7 mouse cellular contexts compared by ENCODE assay signal in genomic region chr9:107297059-107297458, GRCm38 (mm10). TPM values are rescaled to one million over a fixed set of nuclear protein-coding genes. Genes with fewer than 3 reads are reported as not detected.
DNase-seq lines count a peak whose midpoint lies in the region; ATAC-seq and TF ChIP-seq lines count a peak whose summit lies in the region.

No protein-coding gene starts in this region.

- H3K27me3 ChIP-seq in testis, adult 2 months (ENCODE audit: control insufficient read depth, insufficient read depth, low read length), result no peaks in the 10 kb centered on the region
- H3K27me3 ChIP-seq in hindbrain, embryonic 14.5 days (ENCODE audit: control insufficient read depth, insufficient read depth, low read length), result peaks cover 8% of the 10 kb centered on the region
- H3K27me3 ChIP-seq in lung, embryonic 15.5 days, result 0 out of 2 replicates have a peak, but pooled peaks cover 4% of the 10 kb centered on the region

- H3K27ac ChIP-seq in testis, adult 2 months (ENCODE audit: control insufficient read depth, insufficient read depth, low read depth, low read length), result peak overlapping the region; percentile 41; the same call in 1 of the 2 replicates
- peak overlapping the region; percentile 9; the same call in 1 of the 2 replicates for H3K27ac ChIP-seq in hindbrain, embryonic 14.5 days
- H3K27ac ChIP-seq in lung, embryonic 15.5 days, result peak overlapping the region; percentile 85

- TF ChIP-seq POLR2A in testis, adult 2 months (IDR thresholded peaks at IDR 0.05; ENCODE audit: control insufficient read depth, low read depth, low read length), result no peak

- H3K9me3 ChIP-seq in hindbrain, embryonic 14.5 days (ENCODE audit: control insufficient read depth, low read length), result no peaks in the 10 kb centered on the region
- H3K9me3 ChIP-seq in lung, embryonic 15.5 days, result no peaks in the 10 kb centered on the region

- H3K4me1 ChIP-seq in testis, adult 2 months (ENCODE audit: control insufficient read depth, insufficient read depth, low read length), result peaks cover 15% of the 10 kb centered on the region
- peaks cover 22% of the 10 kb centered on the region for H3K4me1 ChIP-seq in hindbrain, embryonic 14.5 days (replicated peaks; ENCODE audit: control insufficient read depth, insufficient read depth, low read length)
- peaks cover 38% of the 10 kb centered on the region for H3K4me1 ChIP-seq in lung, embryonic 15.5 days

- no peak for DNase-seq in testis, postnatal 14 days (ENCODE audit: low spot score)
- DNase-seq in hindbrain, embryonic 14.5 days (ENCODE audit: low spot score), result no peak
- no peak for DNase-seq in cerebellum, adult 11-12 months
- no peak for DNase-seq in gastrocnemius, postnatal 25 days
- DNase-seq in adrenal gland, adult 2 months, result no peak

- no peak for ATAC-seq in hindbrain, embryonic 14.5 days (ENCODE audit: low FRiP score)
- peak; percentile 2; the same call in 1 of the 2 replicates for ATAC-seq in lung, embryonic 15.5 days (ENCODE audit: borderline replicate concordance, extremely low read depth, low FRiP score, low TSS enrichment)

- H3K4me2 ChIP-seq in hindbrain, embryonic 14.5 days (replicated peaks), result peak overlapping the region; percentile 85
- peak overlapping the region; percentile 92 for H3K4me2 ChIP-seq in lung, embryonic 15.5 days

- H3K9ac ChIP-seq in hindbrain, embryonic 14.5 days, result peak overlapping the region; percentile 65
- peak overlapping the region; percentile 80 for H3K9ac ChIP-seq in lung, embryonic 15.5 days

- no peak for TF ChIP-seq CTCF in testis, adult 2 months (IDR thresholded peaks at IDR 0.05; ENCODE audit: control insufficient read depth, insufficient read depth, insufficient replicate concordance, low read depth, low read length)

- H3K4me3 ChIP-seq in testis, adult 2 months (ENCODE audit: control insufficient read depth, low read depth, low read length), result peak overlapping the region; percentile 83
- H3K4me3 ChIP-seq in hindbrain, embryonic 14.5 days (replicated peaks; ENCODE audit: low read length), result peak overlapping the region; percentile 64
- H3K4me3 ChIP-seq in lung, embryonic 15.5 days, result peak overlapping the region; percentile 74

- 22% methylated on average over 16 of the region's 16 CpGs for WGBS in hindbrain, embryonic 14.5 days
- 4% methylated on average over 16 of the region's 16 CpGs for WGBS in lung, embryonic 15.5 days

- H3K36me3 ChIP-seq in testis, adult 2 months (ENCODE audit: control insufficient read depth, insufficient read depth, low read length), result no peaks in the 10 kb centered on the region
- H3K36me3 ChIP-seq in hindbrain, embryonic 14.5 days (replicated peaks; ENCODE audit: control insufficient read depth, insufficient read depth), result peaks cover 12% of the 10 kb centered on the region
- H3K36me3 ChIP-seq in lung, embryonic 15.5 days, result peaks cover 16% of the 10 kb centered on the region; the same call in 1 of the 2 replicates

RNA-seq across cellular contexts. Expression of gene Cish, which starts 1.2 kb away (rescaled TPM):
- polyA plus RNA-seq in testis, adult 2 months (2012; rRNA removed), result 2.7 and 3.8 TPM in 2 replicates
- polyA plus RNA-seq in hindbrain, embryonic 14.5 days (2014; fragmentation: Nextera tagmentation; extraction: Ambion mirVana), result 6.0 and 6.7 TPM in 2 replicates
- 15.4 and 16.4 TPM in 2 replicates for polyA plus RNA-seq in lung, embryonic 15.5 days (2015; fragmentation: Nextera tagmentation; extraction: Ambion mirVana)
- total RNA-seq in gastrocnemius, postnatal 25 days (2021), result 100 to 1,000 TPM in 1 of 2 experiments, 1 to 10 TPM in 1; 2.3 to 100 TPM
- 10 to 100 TPM; 13.9 to 18.6 TPM for total RNA-seq in adrenal gland, adult 2 months (2021)
- polyA plus RNA-seq in adrenal gland, adult 2 months (2012; rRNA removed), result 33.3 and 34.8 TPM in 2 replicates

RNA-seq across cellular contexts. Expression of gene Mapkapk3, which starts 7.4 kb away (rescaled TPM):
- polyA plus RNA-seq in testis, adult 2 months (2012; rRNA removed), result 4.1 and 5.2 TPM in 2 replicates
- polyA plus RNA-seq in hindbrain, embryonic 14.5 days (2014; fragmentation: Nextera tagmentation; extraction: Ambion mirVana), result 1.9 and 2.3 TPM in 2 replicates
- 13.3 and 17.8 TPM in 2 replicates for polyA plus RNA-seq in lung, embryonic 15.5 days (2015; fragmentation: Nextera tagmentation; extraction: Ambion mirVana)
- 10 to 100 TPM; 27.7 to 32.1 TPM for total RNA-seq in gastrocnemius, postnatal 25 days (2021)
- total RNA-seq in adrenal gland, adult 2 months (2021), result 10 to 100 TPM; 27.9 to 69.9 TPM
- 30.9 and 41.7 TPM in 2 replicates for polyA plus RNA-seq in adrenal gland, adult 2 months (2012; rRNA removed)

RNA-seq across cellular contexts. Expression of gene Hemk1, which starts 41.1 kb away (rescaled TPM):
- polyA plus RNA-seq in testis, adult 2 months (2012; rRNA removed), result 22.0 TPM in 2 replicates
- 16.7 and 19.1 TPM in 2 replicates for polyA plus RNA-seq in hindbrain, embryonic 14.5 days (2014; fragmentation: Nextera tagmentation; extraction: Ambion mirVana)
- polyA plus RNA-seq in lung, embryonic 15.5 days (2015; fragmentation: Nextera tagmentation; extraction: Ambion mirVana), result 9.7 and 11.4 TPM in 2 replicates
- total RNA-seq in gastrocnemius, postnatal 25 days (2021), result 10 to 100 TPM; 12.8 to 15.7 TPM
- total RNA-seq in adrenal gland, adult 2 months (2021), result 10 to 100 TPM; 17.5 to 17.7 TPM
- 23.5 and 25.5 TPM in 2 replicates for polyA plus RNA-seq in adrenal gland, adult 2 months (2012; rRNA removed)

RNA-seq across cellular contexts. Expression of gene 6430571L13Rik, which starts 43.3 kb away (rescaled TPM):
- 0.40 and 0.53 TPM in 2 replicates for polyA plus RNA-seq in testis, adult 2 months (2012; rRNA removed)
- polyA plus RNA-seq in hindbrain, embryonic 14.5 days (2014; fragmentation: Nextera tagmentation; extraction: Ambion mirVana), result 5.4 and 5.6 TPM in 2 replicates
- 0.47 and 0.79 TPM in 2 replicates for polyA plus RNA-seq in lung, embryonic 15.5 days (2015; fragmentation: Nextera tagmentation; extraction: Ambion mirVana)
- 10 to 100 TPM; 34.1 to 44.0 TPM for total RNA-seq in gastrocnemius, postnatal 25 days (2021)
- total RNA-seq in adrenal gland, adult 2 months (2021), result 1 to 10 TPM in 1 of 2 experiments, under 1 TPM in 1; 0.69 to 1.9 TPM
- polyA plus RNA-seq in adrenal gland, adult 2 months (2012; rRNA removed), result 1.3 and 1.4 TPM in 2 replicates

Comparison
In these comparisons a context has a peak if more than half of its experiments do, and no peak if none do; other contexts are left out.
1. H3K27ac ChIP-seq: peak in every context shown above with its lines; median percentile 85 in lung, embryonic 15.5 days; 41 in testis, adult 2 months; 9 in hindbrain, embryonic 14.5 days.